Mouse (Mus musculus) layer of hippocampus, adult 18-20 months (tissue): Measurements from ENCODE around the gene Serpinb1c. TPM values are rescaled to one million over a fixed set of nuclear protein-coding genes. Genes with fewer than 3 reads are reported as not detected.
A peak's percentile ranks its signal among the peaks of the same experiment; 100 is the strongest.
"Not testable (repeated sequence)": the region's sequence is repeated elsewhere in the genome, so short reads cannot be mapped to it uniquely, and the experiment has no call there.

ENCODE experiments used
- DNase-seq, 2 experiments: peaks; one replicate each; pipeline ENCODE4 v3.0.0; 2022; ENCODE audit warnings: low spot score in 2 of 2
- long read RNA-seq: library from polyadenylated mRNA; stranded (forward); transcript quantifications from one replicate; pipeline ENCODE4 v2.0.0, GENCODE M21; 2021
- total RNA-seq, 2 experiments: library from RNA; stranded (reverse); gene quantifications; 2 replicates each; pipeline ENCODE4 v1.2.3; 2021

Gene Serpinb1c
- total RNA-seq = not detected
- long read RNA-seq = 0 reads

GRCm38 (mm10) chr13:32898111-32898510, at the start of gene Serpinb1c:
Serpinb1c (minus strand) TSS chr13:32898211.
- no peak for DNase-seq

GRCm38 (mm10) chr13:32939191-32939590, 41.2 kb upstream of the Serpinb1c start:
- not testable (repeated sequence) for DNase-seq

DNA sequence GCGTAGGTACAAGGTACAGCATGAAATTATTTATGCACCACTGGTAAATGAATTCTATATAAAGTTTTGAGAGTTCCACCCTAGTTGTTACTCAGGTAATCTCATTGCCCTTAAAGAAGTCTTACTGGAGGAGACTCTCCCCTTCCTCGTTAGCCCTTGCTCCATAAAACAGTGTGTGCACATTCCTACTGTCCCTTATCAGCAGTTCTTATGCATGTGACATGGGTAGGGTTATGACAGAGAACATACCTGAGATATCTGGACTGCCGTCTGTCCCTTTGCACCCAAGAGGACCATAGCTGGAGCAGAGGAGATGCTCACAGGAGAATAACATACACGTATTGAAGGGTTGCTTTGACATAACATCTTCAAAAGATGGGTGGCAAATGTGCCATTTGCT, 40.3 kb upstream of the Serpinb1c start:
- not testable (repeated sequence) for DNase-seq

DNA sequence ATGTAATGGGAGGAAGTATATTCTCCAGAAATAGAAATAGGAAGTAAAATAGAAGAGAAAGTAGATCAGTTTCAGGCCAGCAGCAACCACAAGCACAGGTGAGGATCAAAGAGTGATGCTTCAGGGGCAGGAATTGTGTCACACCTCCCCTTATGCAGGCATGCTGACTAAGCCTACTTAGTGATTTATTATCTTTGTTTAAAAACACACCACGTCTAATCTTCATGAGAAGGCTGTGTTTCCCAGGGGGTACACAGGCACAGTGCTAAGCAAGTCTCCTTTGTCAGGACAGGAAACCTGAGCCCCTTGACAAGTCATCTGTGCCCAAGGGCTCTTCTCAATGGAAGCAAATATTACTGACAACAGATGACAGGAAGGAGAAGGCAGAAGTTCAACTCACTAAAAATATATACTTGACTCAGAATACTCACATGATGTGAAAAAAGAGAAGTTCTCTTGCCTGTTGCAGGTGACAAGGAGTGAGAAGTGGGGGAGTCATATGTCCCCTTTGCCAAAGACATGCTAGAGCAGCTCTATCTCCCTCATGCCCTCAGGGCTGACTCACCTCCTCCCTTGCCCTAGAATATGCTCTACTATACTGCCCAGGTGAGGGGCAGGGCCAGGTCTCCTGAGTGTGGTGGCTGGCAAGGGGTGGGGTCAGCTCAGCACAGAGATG, 36.8 kb upstream of the Serpinb1c start:
- DNase-seq = no peak

DNA sequence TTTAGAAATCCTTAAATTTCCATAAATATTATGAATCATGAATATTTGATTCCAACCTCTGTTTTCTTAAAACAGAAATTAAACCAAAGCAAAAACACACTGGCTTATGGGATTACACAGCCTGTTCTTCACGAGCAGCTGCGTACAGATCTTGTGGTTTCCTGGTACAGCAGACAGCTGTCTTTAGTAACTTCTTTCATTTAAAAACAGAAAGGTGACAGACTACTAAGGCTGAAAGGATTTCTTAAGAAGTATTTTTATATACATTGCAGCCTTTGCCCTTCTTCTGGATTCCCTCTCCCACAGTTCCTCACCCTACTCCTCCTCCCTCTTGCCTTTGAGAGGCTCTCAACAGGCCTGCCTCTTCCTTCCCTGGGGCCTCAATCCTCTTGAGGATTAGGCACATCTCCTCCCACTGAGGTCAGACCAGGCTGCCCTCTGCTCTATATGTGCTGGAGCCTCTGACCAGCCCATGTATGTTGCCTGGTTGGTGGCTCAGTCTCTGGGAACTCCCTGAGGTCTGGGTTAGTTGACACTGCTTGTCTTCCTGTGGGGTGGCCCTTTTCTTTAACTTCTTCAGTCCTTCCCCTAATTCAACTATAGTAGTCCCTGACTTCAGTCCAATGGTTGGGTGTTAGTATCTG, 31.2 kb upstream of the Serpinb1c start:
- DNase-seq = no peak

- DNase-seq = no peak
Measured at GRCm38 (mm10) chr13:32927241-32927640, 29.2 kb upstream of the Serpinb1c start.

DNA sequence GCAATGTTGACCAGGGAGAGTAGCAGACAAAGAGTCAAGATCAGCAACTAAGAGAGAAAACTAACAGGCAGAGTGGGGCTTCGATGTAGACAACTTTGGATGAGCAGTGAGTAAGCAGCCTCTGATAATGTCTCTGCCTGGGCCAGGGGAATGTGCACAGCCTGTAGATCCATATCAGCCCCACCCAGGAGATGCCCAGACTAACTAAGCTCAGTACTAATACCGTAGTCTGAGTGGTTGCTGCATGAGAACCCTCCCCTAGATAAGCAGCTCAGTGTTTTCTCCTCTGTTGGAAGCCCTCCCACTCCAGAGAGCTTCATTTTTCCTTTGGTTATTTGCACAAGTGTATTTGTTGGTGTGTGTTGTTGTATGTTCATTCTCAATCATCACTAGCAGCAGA, 28.6 kb upstream of the Serpinb1c start:
- DNase-seq = no peak

- no peak for DNase-seq
Measured at GRCm38 (mm10) chr13:32924578-32925360, 26.8 kb upstream of the Serpinb1c start.

- DNase-seq = no peak
Measured at GRCm38 (mm10) chr13:32922622-32923021, 24.6 kb upstream of the Serpinb1c start.

DNA sequence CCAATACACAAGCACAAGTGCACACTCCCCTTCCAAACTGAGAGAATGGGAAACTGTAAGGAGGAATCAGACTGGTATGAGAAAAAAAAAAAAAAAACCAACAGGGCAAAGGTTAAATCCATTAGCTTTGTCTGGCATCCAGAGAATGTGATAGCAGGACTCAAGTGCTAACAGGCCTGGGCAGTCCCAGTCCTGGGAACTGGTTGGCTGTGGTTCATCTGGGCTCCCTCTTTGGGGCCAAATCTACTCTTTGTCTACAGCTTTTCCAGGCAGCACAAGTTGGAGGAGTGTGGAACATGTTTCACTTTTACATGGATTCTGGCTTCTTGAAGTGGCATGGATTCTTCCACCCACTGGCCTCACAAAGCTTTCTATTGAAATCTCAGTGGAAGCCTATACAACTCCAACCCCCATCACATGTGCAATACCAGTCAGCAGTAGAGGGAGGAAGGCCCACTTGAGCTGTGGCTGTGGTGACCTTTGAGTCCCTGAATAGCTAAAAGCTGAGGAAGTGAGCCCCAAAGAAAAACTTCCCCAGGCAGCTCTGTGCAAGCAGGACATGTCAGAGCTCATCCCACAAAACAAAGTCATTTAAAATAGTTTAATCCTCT, 14.9 kb upstream of the Serpinb1c start:
- DNase-seq = no peak

- no peak for DNase-seq
Measured at GRCm38 (mm10) chr13:32908182-32908581, 10.2 kb upstream of the Serpinb1c start.

GRCm38 (mm10) chr13:32903211-32903873, 5.3 kb upstream of the Serpinb1c start:
- peak; percentile 82 to 95 for DNase-seq

DNA sequence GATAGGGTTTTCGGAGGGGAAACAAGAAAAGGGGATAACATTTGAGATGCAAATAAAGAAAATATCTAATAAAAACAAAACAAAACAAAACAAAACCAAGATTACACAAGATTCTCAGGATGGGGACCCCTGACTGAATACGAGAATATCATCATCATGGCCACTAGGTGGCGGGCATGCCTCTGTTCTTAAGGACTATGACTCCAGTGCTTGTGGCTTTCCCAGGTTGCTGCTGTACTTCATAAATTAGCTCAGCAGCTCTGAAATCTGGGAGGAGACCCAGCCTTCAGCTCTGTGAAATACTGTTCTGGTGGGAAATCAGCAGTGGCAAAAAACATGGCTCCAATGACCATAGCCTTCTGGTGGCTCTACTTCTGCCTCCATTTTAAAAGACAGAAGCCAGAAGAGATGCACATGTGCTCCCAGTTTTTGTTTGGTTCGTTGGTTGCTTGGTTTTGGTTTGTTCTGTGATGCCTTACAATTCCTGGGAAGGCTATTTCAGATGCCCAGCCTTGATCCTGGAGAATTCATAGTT, 4.5 kb upstream of the Serpinb1c start:
- peak; percentile 40 to 82 for DNase-seq

DNA sequence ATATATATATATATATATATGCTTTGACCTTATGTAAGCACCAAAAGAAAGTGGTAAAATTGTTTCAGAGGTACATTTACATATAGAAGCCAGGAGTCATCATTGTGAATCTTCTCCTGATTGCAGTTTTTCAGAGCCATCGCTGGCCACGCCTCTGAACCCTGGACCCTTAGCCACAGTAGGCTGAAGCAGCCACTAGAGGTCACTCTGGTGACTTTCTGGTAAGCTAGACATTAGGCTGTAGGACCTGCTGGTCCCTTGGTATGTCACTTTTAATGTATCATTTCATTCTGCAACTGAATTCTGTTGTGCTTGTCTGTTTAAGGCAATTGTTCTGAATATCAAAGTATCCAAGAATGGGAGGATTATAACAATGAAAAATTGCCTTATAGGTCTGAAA, 2.6 kb upstream of the Serpinb1c start:
- peak in 1 of 2 experiments; percentile 51 for DNase-seq

GRCm38 (mm10) chr13:32899114-32899513, 1.1 kb upstream of the Serpinb1c start:
- not testable (repeated sequence) for DNase-seq

DNA sequence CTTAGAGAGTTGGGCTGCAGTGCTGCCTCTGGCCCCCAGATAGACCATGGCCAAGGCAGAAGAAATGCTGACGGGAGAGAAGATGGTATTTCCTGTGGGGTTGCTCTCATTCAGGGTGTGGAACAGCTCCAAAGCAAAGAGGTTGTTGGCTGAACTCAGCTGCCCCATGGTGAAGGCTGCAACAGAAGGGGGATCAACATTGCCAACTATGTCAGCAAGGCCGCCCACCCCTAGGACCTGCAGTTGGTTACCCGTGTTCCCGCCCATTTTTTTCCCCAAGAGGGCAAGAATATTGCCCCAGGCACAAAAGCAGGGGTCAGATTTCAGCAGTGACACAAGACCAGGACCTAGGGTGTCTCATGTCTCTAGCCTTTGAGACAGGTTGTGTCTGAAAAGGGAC, 1.1 kb downstream of the Serpinb1c start:
- no peak for DNase-seq

- DNase-seq = no peak
Measured at GRCm38 (mm10) chr13:32884755-32885154, 13.3 kb downstream of the Serpinb1c start.

DNA sequence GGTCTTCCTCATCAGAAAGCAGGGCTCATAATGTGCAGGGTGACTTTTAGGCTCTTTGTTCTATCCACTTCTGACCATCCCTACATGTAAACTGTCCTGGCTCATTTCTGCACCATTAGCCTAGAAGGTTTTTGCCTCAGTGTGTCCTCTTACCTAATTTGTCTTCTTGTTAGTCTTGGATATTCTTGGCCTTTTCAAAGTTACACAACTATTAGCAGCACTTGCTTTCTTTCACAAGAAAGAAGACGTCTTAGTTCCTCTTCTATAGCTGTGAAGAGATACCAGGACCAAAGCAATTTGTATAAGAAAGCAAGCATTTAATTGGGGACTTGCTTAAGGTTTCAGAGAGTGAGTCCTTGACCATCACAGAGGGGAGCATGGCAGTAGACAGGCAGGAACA, 24.1 kb downstream of the Serpinb1c start:
- DNase-seq = no peak

GRCm38 (mm10) chr13:32868843-32869242, 29.2 kb downstream of the Serpinb1c start:
- no peak for DNase-seq

- not testable (repeated sequence) for DNase-seq
Measured at GRCm38 (mm10) chr13:32868233-32868632, 29.8 kb downstream of the Serpinb1c start.

DNA sequence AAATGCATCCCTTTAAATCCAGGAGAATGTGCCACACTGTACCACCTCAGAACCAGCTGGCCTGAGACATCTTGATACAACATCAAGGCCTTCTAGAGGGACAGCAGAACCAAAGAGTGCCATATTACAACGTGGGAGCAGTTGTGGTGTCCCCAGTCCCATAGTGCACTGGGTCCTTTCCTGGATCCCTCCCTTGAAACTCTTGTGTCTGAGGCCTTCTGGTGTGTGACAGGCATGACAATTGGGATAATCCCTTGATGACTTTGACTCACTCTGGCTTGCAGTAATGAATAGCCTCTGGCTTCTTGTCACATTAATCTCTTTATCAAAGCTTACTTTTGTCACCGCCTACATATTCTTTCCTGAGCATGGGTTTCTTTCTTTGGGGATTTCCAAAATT, 31.0 kb downstream of the Serpinb1c start:
- no peak for DNase-seq
